12 mouse cellular contexts compared by ENCODE assay signal in the genomic region with DNA sequence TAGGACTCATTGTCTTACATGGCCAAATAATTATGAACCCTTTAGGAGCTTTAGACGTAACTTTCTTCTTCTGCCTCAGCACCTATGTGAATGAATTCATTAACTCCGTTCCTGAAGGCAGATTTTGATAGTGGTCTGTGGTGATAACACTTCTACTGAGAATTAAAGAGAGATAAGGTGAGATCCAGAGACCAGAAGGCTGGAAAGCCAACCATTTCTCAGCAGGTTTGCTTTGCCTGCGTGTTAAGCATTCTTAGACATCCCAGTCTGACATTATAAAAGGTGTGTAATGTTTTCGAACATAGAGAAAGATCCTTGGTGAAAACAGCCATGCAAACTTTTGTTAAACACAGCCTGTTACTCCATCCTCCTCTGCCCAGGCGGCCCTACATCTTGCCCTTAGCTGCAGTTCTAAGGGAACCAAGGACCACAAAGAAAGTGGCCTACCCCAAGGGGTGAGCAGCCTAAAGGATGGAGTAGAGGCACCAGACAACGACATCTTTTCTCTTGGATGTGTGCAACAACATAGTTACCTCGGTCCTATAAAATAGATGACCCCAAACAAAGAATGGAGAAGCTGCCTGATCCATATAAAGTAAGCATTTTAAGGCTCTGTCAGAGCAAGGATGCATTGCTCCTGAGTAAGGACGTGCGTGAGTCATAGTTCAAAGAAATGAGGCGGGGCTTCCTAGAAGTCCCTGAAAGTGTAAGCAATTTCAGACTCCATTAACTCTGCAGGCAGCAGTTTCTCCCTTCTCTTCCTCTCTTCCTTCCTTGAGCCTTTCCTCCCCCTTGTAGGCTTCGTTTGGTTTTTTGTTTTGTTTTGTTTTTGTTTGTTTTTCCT. TPM values are rescaled to one million over a fixed set of nuclear protein-coding genes. Genes with fewer than 3 reads are reported as not detected.
DNase-seq lines count a peak whose midpoint lies in the region; ATAC-seq and TF ChIP-seq lines count a peak whose summit lies in the region.
"Had no signal": no experiment of that assay in that cellular context is flagged by ENCODE, and none has a peak within 500 bp of the region (broad histone marks: within the 10 kb centered on the region; RNA-seq: fewer than 3 reads in every experiment).

No protein-coding gene starts in this region.

- no peaks in the 10 kb centered on the region for H3K27me3 ChIP-seq in hindbrain, embryonic 13.5 days
- no peaks in the 10 kb centered on the region for H3K27me3 ChIP-seq in hindbrain, postnatal 0 days (ENCODE audit: insufficient read depth, low read length)
- H3K27me3 ChIP-seq in MEL (ENCODE audit: control insufficient read depth in 1 of 2, insufficient read depth in 2 of 2, low read length in 2 of 2), result peaks cover 0 to 7% of the 10 kb centered on the region in 2 experiments
- H3K27me3 ChIP-seq in forebrain, embryonic 14.5 days (replicated peaks; ENCODE audit: control insufficient read depth, insufficient read depth, low read length), result no peaks in the 10 kb centered on the region
- H3K27me3 ChIP-seq: hindbrain, embryonic 12.5 days had no signal

- no peaks in the 10 kb centered on the region for H3K9me3 ChIP-seq in hindbrain, embryonic 13.5 days
- H3K9me3 ChIP-seq in hindbrain, postnatal 0 days (ENCODE audit: low read length), result no peaks in the 10 kb centered on the region
- H3K9me3 ChIP-seq in MEL (replicated peaks; ENCODE audit: insufficient read depth, low read length), result no peaks in the 10 kb centered on the region
- no peaks in the 10 kb centered on the region for H3K9me3 ChIP-seq in forebrain, embryonic 14.5 days (replicated peaks; ENCODE audit: control insufficient read depth, low read length)
- H3K9me3 ChIP-seq: hindbrain, embryonic 12.5 days had no signal

- peak overlapping the region; percentile 35; the same call in 1 of the 2 replicates for H3K27ac ChIP-seq in hindbrain, embryonic 13.5 days
- no peak overlapping the region for H3K27ac ChIP-seq in hindbrain, postnatal 0 days
- H3K27ac ChIP-seq in MEL (ENCODE audit: control insufficient read depth, low read depth, low read length), result no peak overlapping the region
- H3K27ac ChIP-seq in forebrain, embryonic 14.5 days (ENCODE audit: low read depth, low read length), result no peak overlapping the region
- H3K27ac ChIP-seq: hindbrain, embryonic 12.5 days had no signal

- 70% methylated on average over 11 of the region's 11 CpGs for WGBS in hindbrain, embryonic 13.5 days
- WGBS in hindbrain, postnatal 0 days, result 77% methylated on average over 11 of the region's 11 CpGs
- WGBS in forebrain, embryonic 14.5 days, result 70% methylated on average over 11 of the region's 11 CpGs

- no peaks in the 10 kb centered on the region for H3K79me2 ChIP-seq in MEL (ENCODE audit: control insufficient read depth, insufficient read depth, low read length, poor library complexity)

- H3K4me2 ChIP-seq in hindbrain, embryonic 13.5 days, result no peak overlapping the region
- H3K4me2 ChIP-seq in hindbrain, postnatal 0 days (ENCODE audit: low read depth, low read length), result no peak overlapping the region
- H3K4me2 ChIP-seq in forebrain, embryonic 14.5 days (ENCODE audit: low read length), result no peak overlapping the region
- H3K4me2 ChIP-seq: hindbrain, embryonic 12.5 days; lung, embryonic 14.5 days had no signal

- H3K4me3 ChIP-seq in hindbrain, embryonic 13.5 days, result no peak overlapping the region
- H3K4me3 ChIP-seq in hindbrain, postnatal 0 days (ENCODE audit: low read length), result no peak overlapping the region
- no peak overlapping the region for H3K4me3 ChIP-seq in MEL (ENCODE audit: control insufficient read depth in 1 of 2, insufficient read depth in 1 of 2, low read depth in 2 of 2, low read length in 2 of 2)
- no peak overlapping the region for H3K4me3 ChIP-seq in forebrain, embryonic 14.5 days (ENCODE audit: low read depth, low read length)
- H3K4me3 ChIP-seq: hindbrain, embryonic 12.5 days had no signal

- intact Hi-C loops in left cerebral cortex, postnatal 14 days (cut with DNase I), result no loop called here

- no peak for TF ChIP-seq CTCF in hindbrain, postnatal 0 days (IDR thresholded peaks at IDR 0.05; ENCODE audit: low read depth)
- no peak for TF ChIP-seq CTCF in MEL (IDR thresholded peaks at IDR 0.05 in 2 of 3, conservative IDR thresholded peaks at IDR 0.05 in 1 of 3; ENCODE audit: control insufficient read depth in 1 of 3, insufficient read depth in 1 of 3, low read depth in 2 of 3, low read length in 3 of 3, poor library complexity in 1 of 3, severe bottlenecking in 1 of 3)

- DNase-seq in hindbrain, postnatal 0 days (ENCODE audit: low spot score), result no peak
- DNase-seq in MEL (ENCODE audit: low read depth, low spot score), result peak; percentile 59
- peak; percentile 91 for DNase-seq in c-Kit-positive CD71-positive TER-119-positive erythroid progenitor cells, embryonic 14.5 days (ENCODE audit: low spot score)
- DNase-seq in lung, postnatal 14 days, result peak; percentile 36
- no peak for DNase-seq in forebrain, embryonic 14.5 days (ENCODE audit: low spot score)
- no peak for DNase-seq in left cerebral cortex, postnatal 14 days (ENCODE audit: low spot score in 2 of 2)
- no peak for DNase-seq in cerebellum, adult 11 months
- DNase-seq: gastrocnemius, postnatal 25 days; layer of hippocampus, adult 9-11 months; lung, embryonic 14.5 days had no signal

- ATAC-seq in hindbrain, embryonic 13.5 days (ENCODE audit: low FRiP score), result no peak
- ATAC-seq in hindbrain, postnatal 0 days, result no peak
- ATAC-seq in forebrain, embryonic 14.5 days, result no peak

- no peak for TF ChIP-seq EP300 in MEL (IDR thresholded peaks at IDR 0.05; ENCODE audit: low read depth in 1 of 2, low read length in 2 of 2)

- TF ChIP-seq RAD21 in MEL (IDR thresholded peaks at IDR 0.05; ENCODE audit: low read depth, low read length), result no peak

- no peak overlapping the region for H3K9ac ChIP-seq in hindbrain, embryonic 13.5 days
- H3K9ac ChIP-seq in hindbrain, postnatal 0 days (replicated peaks; ENCODE audit: low read length), result no peak overlapping the region
- H3K9ac ChIP-seq in MEL (ENCODE audit: control insufficient read depth, low read depth, low read length, poor library complexity, severe bottlenecking), result no peak overlapping the region
- H3K9ac ChIP-seq in forebrain, embryonic 14.5 days (ENCODE audit: low read length), result no peak overlapping the region
- H3K9ac ChIP-seq: hindbrain, embryonic 12.5 days; lung, embryonic 14.5 days had no signal

- no peaks in the 10 kb centered on the region for H3K36me3 ChIP-seq in hindbrain, embryonic 13.5 days
- H3K36me3 ChIP-seq in hindbrain, postnatal 0 days (ENCODE audit: insufficient read depth, low read length), result no peaks in the 10 kb centered on the region
- H3K36me3 ChIP-seq in MEL (ENCODE audit: control insufficient read depth in 1 of 2, insufficient read depth in 2 of 2, low read length in 2 of 2), result peaks cover 0 to 3% of the 10 kb centered on the region in 2 experiments; a peak in 1 of 4 replicates
- H3K36me3 ChIP-seq in forebrain, embryonic 14.5 days (ENCODE audit: control insufficient read depth, insufficient read depth, low read length), result no peaks in the 10 kb centered on the region
- H3K36me3 ChIP-seq: hindbrain, embryonic 12.5 days had no signal

- no peak for TF ChIP-seq POLR2A in MEL (IDR thresholded peaks at IDR 0.05; ENCODE audit: control insufficient read depth in 1 of 2, insufficient read depth in 1 of 2, low read depth in 1 of 2, low read length in 2 of 2, poor library complexity in 1 of 2)

- peaks cover 24% of the 10 kb centered on the region for H3K4me1 ChIP-seq in hindbrain, embryonic 13.5 days (replicated peaks)
- no peaks in the 10 kb centered on the region for H3K4me1 ChIP-seq in hindbrain, postnatal 0 days (ENCODE audit: insufficient read depth, low read length)
- peaks cover 0 to 4% of the 10 kb centered on the region in 2 experiments; a peak in 1 of 4 replicates for H3K4me1 ChIP-seq in MEL (ENCODE audit: control insufficient read depth in 1 of 2, insufficient read depth in 2 of 2, low read length in 2 of 2)
- H3K4me1 ChIP-seq in forebrain, embryonic 14.5 days (ENCODE audit: control insufficient read depth, insufficient read depth, low read length), result no peaks in the 10 kb centered on the region; the same call in 1 of the 2 replicates

TF ChIP-seq in MEL, 35 proteins besides CTCF, POLR2A, EP300 and RAD21:
- no peak for TF ChIP-seq NRF1 (IDR thresholded peaks at IDR 0.05; ENCODE audit: insufficient read depth, low read depth, low read length, poor library complexity, severe bottlenecking)
- no peak for TF ChIP-seq NELFE (IDR thresholded peaks at IDR 0.05; ENCODE audit: low read depth, low read length)
- TF ChIP-seq JUND (IDR thresholded peaks at IDR 0.05; ENCODE audit: low read depth, low read length), result peak; percentile 78; the same call in 1 of the 2 replicates
- no peak for TF ChIP-seq CHD2 (IDR thresholded peaks at IDR 0.05; ENCODE audit: low read length)
- no peak for TF ChIP-seq ZNF384 (IDR thresholded peaks at IDR 0.05; ENCODE audit: low read depth, low read length)

RNA-seq across cellular contexts. Expression of a gene that starts 55.1 kb away (rescaled TPM):
- 44.9 and 47.3 TPM in 2 replicates for polyA plus RNA-seq in hindbrain, embryonic 13.5 days (2015; fragmentation: Nextera tagmentation; extraction: Ambion mirVana)
- 107 and 126 TPM in 2 replicates for total RNA-seq in hindbrain, postnatal 0 days (2014; rRNA removed)
- 28.5 and 33.8 TPM in 2 replicates for polyA plus RNA-seq in hindbrain, postnatal 0 days (2015; fragmentation: Nextera tagmentation; extraction: Ambion mirVana)
- 6.2 and 7.7 TPM in 2 replicates for total RNA-seq in MEL (2012; rRNA removed)
- polyA plus RNA-seq in MEL (2012; ENCODE audit: insufficient read depth in 1 of 2, insufficient read length in 2 of 2, low read depth in 1 of 2, low replicate concordance in 2 of 2, missing spikeins in 1 of 2), result 10 to 100 TPM; 12.2 to 67.8 TPM
- polyA plus RNA-seq in forebrain, embryonic 14.5 days (2014; fragmentation: Nextera tagmentation; extraction: Ambion mirVana), result 37.9 and 56.9 TPM in 2 replicates
- 10 to 100 TPM; 91.4 to 93.4 TPM for total RNA-seq in left cerebral cortex, postnatal 14 days (2021)

Comparison
In these comparisons a context has a peak if more than half of its experiments do, and no peak if none do; other contexts are left out.
1. DNase-seq: peak in MEL (single experiment), c-Kit-positive CD71-positive TER-119-positive erythroid progenitor cells, embryonic 14.5 days (single experiment) and lung, postnatal 14 days (single experiment); none in hindbrain, postnatal 0 days (single experiment), forebrain, embryonic 14.5 days (single experiment), left cerebral cortex, postnatal 14 days (0 of 2) and cerebellum, adult 11 months (single experiment).